Mouse (Mus musculus) bone marrow macrophage, adult 2 months (primary cell): Measurements from ENCODE around the gene Cryga.

ENCODE experiments used
- CTCF ChIP-seq: IDR thresholded peaks from 2 replicates; pipeline ENCODE4 v1.5.1; 2012; ENCODE audit warnings: low read depth, mild to moderate bottlenecking, low read length, moderate library complexity
- POLR2A ChIP-seq: IDR thresholded peaks from 2 replicates; pipeline ENCODE4 v1.6.1; 2012; ENCODE audit warnings: mild to moderate bottlenecking, low read depth, low read length, borderline replicate concordance

DNA sequence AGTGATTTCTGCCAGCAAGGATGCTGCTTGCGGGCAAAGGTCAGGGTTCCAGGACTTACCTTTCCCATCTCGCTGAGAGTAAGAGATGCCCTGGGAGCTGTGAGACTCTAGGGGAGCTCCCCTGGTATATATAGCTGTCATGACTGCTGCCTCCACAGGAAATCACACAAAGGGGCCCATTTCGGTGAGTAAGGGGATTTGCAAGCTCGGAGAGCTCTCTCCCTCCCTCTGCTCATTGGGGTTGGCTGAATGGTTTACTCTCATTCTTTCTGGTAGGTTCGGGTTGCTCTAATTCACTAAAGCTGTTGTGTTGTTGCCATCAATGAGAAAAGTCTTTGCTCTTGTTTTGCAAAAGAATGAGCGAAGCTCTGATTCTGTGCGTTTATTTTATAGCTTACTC, 21.0 kb downstream of the Cryga start, which contains the start of gene Crygb:
- TF ChIP-seq POLR2A (no peak), CTCF (no peak)
